Mouse (Mus musculus): ENCODE results near the gene Sdc3. TPM values are rescaled to one million over a fixed set of nuclear protein-coding genes. Genes with fewer than 3 reads are reported as not detected.

Gene Sdc3
- total and polyA plus RNA-seq, 3 experiments, result 0.14 to 0.30 TPM; not detected in 1

DNA sequence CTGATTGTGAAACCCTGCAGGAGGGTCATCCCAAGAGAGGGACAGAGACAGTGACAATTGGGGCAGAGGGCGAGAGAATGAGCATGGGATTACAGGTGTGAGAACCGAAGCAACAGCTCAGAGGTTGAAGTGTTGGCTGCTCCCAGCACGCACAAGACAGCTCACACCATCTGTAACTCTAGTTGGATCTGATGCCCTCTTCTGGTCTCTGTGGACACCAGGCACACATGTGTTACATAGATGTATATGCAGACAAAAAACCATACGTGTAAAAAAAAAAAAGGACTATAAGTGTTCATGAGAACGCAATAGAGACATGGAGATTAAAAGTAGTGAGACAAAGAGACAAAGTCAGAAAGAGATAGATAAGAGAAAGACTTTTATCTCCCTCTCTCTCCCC, 76.5 kb downstream of the Sdc3 start:
- TF ChIP-seq ETS1 (conservative IDR thresholded peaks at IDR 0.05; ENCODE audit: low read depth, low read length) (no peak), MAX (IDR thresholded peaks at IDR 0.05; ENCODE audit: low read length) (no peak), ZKSCAN1 (IDR thresholded peaks at IDR 0.05; ENCODE audit: borderline replicate concordance, low read depth, low read length) (no peak), NELFE (IDR thresholded peaks at IDR 0.05; ENCODE audit: low read depth, low read length) (no peak), MAFK (IDR thresholded peaks at IDR 0.05; ENCODE audit: insufficient replicate concordance, low read length) (no peak), POLR2A (IDR thresholded peaks at IDR 0.05; ENCODE audit: low read depth, low read length) (no peak), UBTF (IDR thresholded peaks at IDR 0.05; ENCODE audit: low read depth, low read length) (no peak), MYC (IDR thresholded peaks at IDR 0.05; ENCODE audit: low read depth, low read length) (no peak), E2F4 (IDR thresholded peaks at IDR 0.05; ENCODE audit: insufficient replicate concordance, low read depth, low read length) (no peak), JUN (IDR thresholded peaks at IDR 0.05; ENCODE audit: insufficient read depth, low read depth, low read length) (no peak), CHD1 (IDR thresholded peaks at IDR 0.05; ENCODE audit: low read depth, low read length) (no peak), EP300 (IDR thresholded peaks at IDR 0.05; ENCODE audit: low read length) (no peak), PAX5 (IDR thresholded peaks at IDR 0.05; ENCODE audit: low read length) (no peak), POLR2AphosphoS2 (IDR thresholded peaks at IDR 0.05; ENCODE audit: low read depth, low read length) (no peak)
- dilution Hi-C loops (cut with MboI; ENCODE audit: extremely low pct_ligation_motif_present, extremely low pct_unique_long_range_greater_than_20kb, low sequenced_read_pairs) (no loop called here), in situ Hi-C loops (cut with MboI; ENCODE audit: low pct_ligation_motif_present, low pct_unique_long_range_greater_than_20kb, low sequenced_read_pairs) (no loop called here)
- no peak overlapping the region for H3K4me2 ChIP-seq (ENCODE audit: insufficient read depth, low read depth, poor library complexity, severe bottlenecking)
- no peak overlapping the region for H3K27ac ChIP-seq (ENCODE audit: insufficient read depth, low read depth)
- no peak overlapping the region for H3K4me3 ChIP-seq (replicated peaks in 1 of 3; ENCODE audit: low read depth in 2 of 3, low read length in 2 of 3, poor library complexity in 1 of 3)
- H3K27me3 ChIP-seq (replicated peaks), result peaks cover 88% of the 10 kb centered on the region
- peaks cover 0 to 3% of the 10 kb centered on the region in 2 experiments; a peak in 1 of 4 replicates for H3K4me1 ChIP-seq (ENCODE audit: control insufficient read depth in 1 of 2, insufficient read depth in 2 of 2)
- H3K9ac ChIP-seq (ENCODE audit: insufficient read depth, low read depth), result no peak overlapping the region
- no peak for DNase-seq (ENCODE audit: extremely low read depth)
- H3K79me2 ChIP-seq (replicated peaks; ENCODE audit: control insufficient read depth, extremely low read depth, insufficient read depth, poor library complexity, severe bottlenecking), result no peaks in the 10 kb centered on the region
- H3K36me3 ChIP-seq (replicated peaks in 1 of 2; ENCODE audit: control insufficient read depth in 1 of 2, insufficient read depth in 1 of 2, low read length in 1 of 2), result no peaks in the 10 kb centered on the region
- H3K9me3 ChIP-seq (replicated peaks; ENCODE audit: low read length), result peaks cover 8% of the 10 kb centered on the region

- Histone ChIP-seq H3K27me3 (replicated peaks) (peaks cover 86% of the 10 kb centered on the region), H3K4me2 (ENCODE audit: insufficient read depth, low read depth, poor library complexity, severe bottlenecking) (no peak overlapping the region), H3K36me3 (replicated peaks in 1 of 2; ENCODE audit: control insufficient read depth in 1 of 2, insufficient read depth in 1 of 2, low read length in 1 of 2) (no peaks in the 10 kb centered on the region), H3K27ac (ENCODE audit: insufficient read depth, low read depth) (no peak overlapping the region), H3K79me2 (replicated peaks; ENCODE audit: control insufficient read depth, extremely low read depth, insufficient read depth, poor library complexity, severe bottlenecking) (no peaks in the 10 kb centered on the region), H3K4me3 (replicated peaks in 1 of 3; ENCODE audit: low read depth in 2 of 3, low read length in 2 of 3, poor library complexity in 1 of 3) (no peak overlapping the region), H3K4me1 (ENCODE audit: control insufficient read depth in 1 of 2, insufficient read depth in 2 of 2) (peaks cover 0 to 11% of the 10 kb centered on the region in 2 experiments; a peak in 2 of 4 replicates), H3K9ac (ENCODE audit: insufficient read depth, low read depth) (no peak overlapping the region), H3K9me3 (replicated peaks; ENCODE audit: low read length) (peaks cover 8% of the 10 kb centered on the region)
- dilution Hi-C loops (cut with MboI; ENCODE audit: extremely low pct_ligation_motif_present, extremely low pct_unique_long_range_greater_than_20kb, low sequenced_read_pairs) (no loop called here), in situ Hi-C loops (cut with MboI; ENCODE audit: low pct_ligation_motif_present, low pct_unique_long_range_greater_than_20kb, low sequenced_read_pairs) (no loop called here)
- no peak for DNase-seq (ENCODE audit: extremely low read depth)
- no peak for TF ChIP-seq ELF1 (IDR thresholded peaks at IDR 0.05; ENCODE audit: low read depth, low read length)
- TF ChIP-seq POLR2A (IDR thresholded peaks at IDR 0.05; ENCODE audit: low read depth, low read length), result no peak
- TF ChIP-seq SMC3 (IDR thresholded peaks at IDR 0.05; ENCODE audit: low read depth, low read length), result no peak
- TF ChIP-seq CHD1 (IDR thresholded peaks at IDR 0.05; ENCODE audit: low read depth, low read length), result no peak
- TF ChIP-seq JUN (IDR thresholded peaks at IDR 0.05; ENCODE audit: insufficient read depth, low read depth, low read length), result no peak
- TF ChIP-seq ZC3H11A (IDR thresholded peaks at IDR 0.05; ENCODE audit: low read depth, low read length), result no peak
- TF ChIP-seq E2F4 (IDR thresholded peaks at IDR 0.05; ENCODE audit: insufficient replicate concordance, low read depth, low read length), result no peak
- TF ChIP-seq CHD2 (IDR thresholded peaks at IDR 0.05; ENCODE audit: low read length), result no peak
- TF ChIP-seq USF1 (IDR thresholded peaks at IDR 0.05; ENCODE audit: low read depth, low read length), result no peak
- TF ChIP-seq MAX (IDR thresholded peaks at IDR 0.05; ENCODE audit: low read length), result no peak
- no peak for TF ChIP-seq MAFK (IDR thresholded peaks at IDR 0.05; ENCODE audit: insufficient replicate concordance, low read length)
- no peak for TF ChIP-seq TCF12 (IDR thresholded peaks at IDR 0.05; ENCODE audit: low read depth, low read length)
- no peak for TF ChIP-seq GABPA (IDR thresholded peaks at IDR 0.05; ENCODE audit: insufficient replicate concordance, low read depth, low read length)
- TF ChIP-seq USF2 (conservative IDR thresholded peaks at IDR 0.05; ENCODE audit: low read depth, low read length), result no peak
- TF ChIP-seq SIN3A (IDR thresholded peaks at IDR 0.05; ENCODE audit: low read length), result no peak
- TF ChIP-seq UBTF (IDR thresholded peaks at IDR 0.05; ENCODE audit: low read depth, low read length), result no peak
- no peak for TF ChIP-seq IRF4 (IDR thresholded peaks at IDR 0.05; ENCODE audit: low read depth, low read length)
- TF ChIP-seq PAX5 (IDR thresholded peaks at IDR 0.05; ENCODE audit: low read length), result no peak
Measured at GRCm38 (mm10) chr4:130872414-130872813, 80.1 kb downstream of the Sdc3 start.
